Mouse (Mus musculus) frontal cortex, postnatal 36 days (tissue): ENCODE measurements around the gene Tmc4.
"Not testable (repeated sequence)": the region's sequence is repeated elsewhere in the genome, so short reads cannot be mapped to it uniquely, and the experiment has no call there.

Experiments used
- DNase-seq, 2 experiments: peaks; one replicate each; pipeline ENCODE4 v3.0.0; 2022; ENCODE audit warnings: low spot score in 2 of 2

The Tmc4 gene

GRCm38 (mm10) chr7:3677342-3677741 lies at the start of gene Tmc4:
Gene Tmc4, minus strand, starts transcription at chr7:3677553.
- DNase-seq, result no peak

GRCm38 (mm10) chr7:3725459-3725858 lies 48.1 kb upstream of the Tmc4 start:
- DNase-seq, result not testable (repeated sequence)

- DNase-seq, result not testable (repeated sequence)
Observed at GRCm38 (mm10) chr7:3720268-3720667, 42.9 kb upstream of the Tmc4 start, which contains the start of gene Pirb. Gene Pirb, minus strand, starts transcription at chr7:3720391.

- no peak for DNase-seq
Observed at GRCm38 (mm10) chr7:3715249-3715648, 37.9 kb upstream of the Tmc4 start.

GRCm38 (mm10) chr7:3712264-3712942 lies 35.0 kb upstream of the Tmc4 start:
- DNase-seq, result no peak

GRCm38 (mm10) chr7:3709000-3709399 lies 31.6 kb upstream of the Tmc4 start:
- DNase-seq, result no peak

- not testable (repeated sequence) for DNase-seq
Observed at GRCm38 (mm10) chr7:3708447-3708980, 31.2 kb upstream of the Tmc4 start.

- DNase-seq, result no peak
Observed at GRCm38 (mm10) chr7:3707568-3708413, 30.4 kb upstream of the Tmc4 start.

- DNase-seq, result no peak
Observed at GRCm38 (mm10) chr7:3707027-3707426, 29.7 kb upstream of the Tmc4 start.

GRCm38 (mm10) chr7:3706343-3706934 lies 29.1 kb upstream of the Tmc4 start:
- no peak for DNase-seq

- DNase-seq, result no peak
Observed at GRCm38 (mm10) chr7:3705911-3706310, 28.6 kb upstream of the Tmc4 start.

GRCm38 (mm10) chr7:3705461-3705860 lies 28.1 kb upstream of the Tmc4 start:
- not testable (repeated sequence) for DNase-seq

- no peak for DNase-seq
Observed at GRCm38 (mm10) chr7:3704475-3704874, 27.1 kb upstream of the Tmc4 start.

- peak; percentile 97 to 99 for DNase-seq
Observed at GRCm38 (mm10) chr7:3703879-3704441, 26.6 kb upstream of the Tmc4 start, which contains the start of gene Rps9. Gene Rps9, plus strand, starts transcription at chr7:3703993.

- no peak for DNase-seq
Observed at GRCm38 (mm10) chr7:3703148-3703878, 26.0 kb upstream of the Tmc4 start.

- DNase-seq, result no peak
Observed at GRCm38 (mm10) chr7:3698471-3698870, 21.1 kb upstream of the Tmc4 start.

GRCm38 (mm10) chr7:3694949-3695305 lies 17.6 kb upstream of the Tmc4 start:
- not testable (repeated sequence) for DNase-seq

GRCm38 (mm10) chr7:3694076-3694948 lies 17.0 kb upstream of the Tmc4 start:
- DNase-seq, result peak in 1 of 2 experiments; percentile 66

GRCm38 (mm10) chr7:3693809-3694075 lies 16.4 kb upstream of the Tmc4 start:
- peak in 1 of 2 experiments; percentile 82 for DNase-seq
